Mouse (Mus musculus) intestine, embryonic 15.5 days (tissue): Measurements from ENCODE around the gene Mrpl14. TPM values are rescaled to one million over a fixed set of nuclear protein-coding genes. Genes with fewer than 3 reads are reported as not detected.
A peak's percentile ranks its signal among the peaks of the same experiment; 100 is the strongest.

Source experiments
- ATAC-seq: fragments of 200-750 bp; cut with Nextera tagmentation; 2 replicates; pipeline ENCODE4 v1.8.0; 2017; ENCODE audit warnings: moderate TSS enrichment, moderate library complexity
- H3K27ac ChIP-seq: fragments of 300-500 bp; sonication (generic); 2 replicates; pipeline ENCODE4 v1.5.1; 2015; ENCODE audit warnings: mild to moderate bottlenecking, inconsistent platforms
- H3K27me3 ChIP-seq: fragments of 300-500 bp; sonication (generic); replicated peaks from 2 replicates; pipeline ENCODE4 v1.6.1; 2015; ENCODE audit warnings: inconsistent platforms
- H3K36me3 ChIP-seq: fragments of 300-500 bp; sonication (generic); 2 replicates; pipeline ENCODE4 v1.6.1; 2015; ENCODE audit warnings: inconsistent platforms
- H3K4me1 ChIP-seq: fragments of 300-500 bp; sonication (generic); replicated peaks from 2 replicates; pipeline ENCODE4 v1.6.1; 2015; ENCODE audit warnings: inconsistent platforms
- H3K4me2 ChIP-seq: fragments of 300-500 bp; sonication (generic); replicated peaks from 2 replicates; pipeline ENCODE4 v1.6.1; 2015; ENCODE audit warnings: mild to moderate bottlenecking, inconsistent platforms
- H3K4me3 ChIP-seq: fragments of 300-500 bp; sonication (generic); replicated peaks from 2 replicates; pipeline ENCODE4 v1.5.1; 2015; ENCODE audit warnings: inconsistent platforms
- H3K9ac ChIP-seq: fragments of 300-500 bp; sonication (generic); 2 replicates; pipeline ENCODE4 v1.6.1; 2015; ENCODE audit warnings: inconsistent platforms
- H3K9me3 ChIP-seq: fragments of 300-500 bp; sonication (generic); 2 replicates; pipeline ENCODE4 v1.6.1; 2016; ENCODE audit warnings: inconsistent platforms
- WGBS: fragments of 180-500 bp; shearing (Covaris S2); methylation state at CpG from one replicate; pipeline ENCODE4 v1.1.7; 2015; 5-methylcytosine and 5-hydroxymethylcytosine counted together
- polyA plus RNA-seq: library from polyadenylated mRNA; unstranded; fragments of >200 nt; fragmentation: Nextera tagmentation; extraction: Ambion mirVana; gene quantifications from 2 replicates; pipeline ENCODE4 v1.2.1, GENCODE M21; 2015

The Mrpl14 gene
- polyA plus RNA-seq, 1 experiment from 2014 or later, result 147 TPM

DNA sequence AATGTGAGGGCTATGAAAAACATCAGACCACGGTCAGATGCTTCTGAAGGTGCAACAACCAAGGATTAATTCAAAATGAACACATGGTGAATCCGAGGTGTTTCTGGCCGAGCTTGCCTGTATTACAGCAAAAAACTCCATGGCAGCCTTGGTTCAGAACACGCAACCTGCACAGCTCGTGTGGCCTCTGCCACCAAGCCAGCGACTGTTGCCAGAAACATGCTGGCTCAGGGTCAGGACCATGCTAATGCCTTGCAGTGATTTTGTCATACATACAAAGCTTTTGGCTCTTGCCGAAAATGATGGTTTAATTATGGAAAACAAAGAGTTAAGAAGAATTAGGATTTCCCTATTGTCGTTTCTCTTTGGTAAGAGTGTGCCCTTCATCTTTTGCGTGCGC lies 18.1 kb upstream of the Mrpl14 start:
- Histone ChIP-seq H3K36me3 (peaks cover 14% of the 10 kb centered on the region), H3K4me2 (no peak overlapping the region), H3K4me1 (peaks cover 5% of the 10 kb centered on the region; the same call in 1 of the 2 replicates), H3K4me3 (no peak overlapping the region), H3K9me3 (no peaks in the 10 kb centered on the region), H3K27ac (no peak overlapping the region), H3K27me3 (no peaks in the 10 kb centered on the region), H3K9ac (no peak overlapping the region)
- ATAC-seq, result no peak
- 90% methylated on average over 10 of the region's 10 CpGs for WGBS

GRCm38 (mm10) chr17:45671821-45672220 lies 14.3 kb upstream of the Mrpl14 start:
- peaks cover 19% of the 10 kb centered on the region for H3K36me3 ChIP-seq
- no peaks in the 10 kb centered on the region for H3K9me3 ChIP-seq
- no peak for ATAC-seq
- no peaks in the 10 kb centered on the region for H3K4me1 ChIP-seq
- H3K9ac ChIP-seq, result no peak overlapping the region
- H3K4me3 ChIP-seq, result no peak overlapping the region
- no peak overlapping the region for H3K27ac ChIP-seq
- H3K4me2 ChIP-seq, result no peak overlapping the region
- no peaks in the 10 kb centered on the region for H3K27me3 ChIP-seq
- 86% methylated on average over 1 of the region's 1 CpGs for WGBS

GRCm38 (mm10) chr17:45672598-45672997 lies 13.5 kb upstream of the Mrpl14 start:
- Histone ChIP-seq H3K9me3 (no peaks in the 10 kb centered on the region), H3K4me2 (no peak overlapping the region), H3K27ac (no peak overlapping the region), H3K36me3 (peaks cover 19% of the 10 kb centered on the region), H3K4me1 (no peaks in the 10 kb centered on the region), H3K4me3 (no peak overlapping the region), H3K27me3 (no peaks in the 10 kb centered on the region), H3K9ac (no peak overlapping the region)
- WGBS, result 93% methylated on average over 2 of the region's 2 CpGs
- ATAC-seq, result no peak

DNA sequence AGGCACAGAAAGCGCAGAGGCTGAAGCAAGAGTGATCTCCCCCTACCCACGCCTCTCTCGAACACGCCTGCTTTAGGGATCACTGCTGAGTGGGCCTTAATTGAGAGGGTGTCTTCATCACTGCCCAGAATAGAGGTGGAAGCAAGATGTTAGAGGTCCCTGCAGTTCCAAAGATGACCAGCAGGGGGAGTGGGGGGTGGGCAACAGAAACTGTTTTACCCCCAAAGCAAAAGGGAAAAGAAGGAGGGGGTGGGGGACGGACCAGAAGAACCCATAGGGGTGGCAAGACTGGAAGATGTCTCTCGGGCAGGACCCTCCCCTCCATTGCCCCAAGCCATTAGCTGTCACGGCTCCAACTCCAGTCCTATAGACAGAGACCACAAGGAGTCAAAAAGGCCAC lies 8.0 kb upstream of the Mrpl14 start:
- H3K9ac ChIP-seq, result no peak overlapping the region
- no peaks in the 10 kb centered on the region for H3K9me3 ChIP-seq
- no peak overlapping the region for H3K4me2 ChIP-seq
- no peaks in the 10 kb centered on the region for H3K27me3 ChIP-seq
- H3K27ac ChIP-seq, result no peak overlapping the region
- peaks cover 12% of the 10 kb centered on the region for H3K4me1 ChIP-seq
- 34% methylated on average over 7 of the region's 7 CpGs for WGBS
- no peak for ATAC-seq
- peaks cover 9% of the 10 kb centered on the region for H3K36me3 ChIP-seq
- H3K4me3 ChIP-seq, result no peak overlapping the region

DNA sequence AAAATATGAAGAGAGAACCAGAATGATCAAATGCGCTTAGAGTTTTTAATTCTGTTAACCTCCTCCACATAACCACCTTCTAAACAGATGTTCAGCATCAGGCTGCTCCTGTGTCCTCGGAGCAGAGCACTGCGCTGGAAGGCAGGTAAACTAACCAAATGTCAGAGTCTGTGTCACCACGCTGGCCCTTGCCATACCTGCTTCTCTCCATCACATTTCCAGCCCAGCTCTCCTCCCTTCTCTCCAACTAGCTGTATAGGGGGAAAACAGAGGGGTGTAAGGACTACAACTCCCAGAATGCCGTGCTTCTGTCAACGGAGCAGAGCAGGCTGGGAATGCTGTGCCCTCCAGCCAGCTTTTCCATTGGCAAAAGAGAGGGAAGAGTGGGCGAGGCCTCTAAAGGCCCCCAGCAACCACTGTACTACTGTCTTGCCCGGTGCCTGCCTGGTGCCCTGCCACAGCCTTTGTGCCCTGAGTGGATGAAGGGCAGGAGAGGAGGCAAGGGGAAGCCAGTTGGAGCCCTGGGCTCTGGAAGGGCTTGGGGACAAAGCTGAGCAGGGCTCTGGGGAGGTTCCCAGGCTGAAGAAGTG lies 5.6 kb upstream of the Mrpl14 start:
- Histone ChIP-seq H3K4me3 (0 out of 2 replicates have a peak overlapping the region, but pooled peaks have one; percentile 6), H3K9me3 (no peaks in the 10 kb centered on the region), H3K36me3 (peaks cover 4% of the 10 kb centered on the region; the same call in 1 of the 2 replicates), H3K4me1 (peaks cover 20% of the 10 kb centered on the region), H3K27ac (0 out of 2 replicates have a peak overlapping the region, but pooled peaks have one; percentile 51), H3K9ac (peak overlapping the region; percentile 26), H3K27me3 (no peaks in the 10 kb centered on the region), H3K4me2 (peak overlapping the region; percentile 47)
- WGBS, result 49% methylated on average over 8 of the region's 8 CpGs
- peak; percentile 58 for ATAC-seq

- ATAC-seq, result no peak
- Histone ChIP-seq H3K4me1 (peaks cover 20% of the 10 kb centered on the region), H3K4me3 (no peak overlapping the region), H3K9ac (no peak overlapping the region), H3K27ac (no peak overlapping the region), H3K4me2 (no peak overlapping the region), H3K36me3 (peaks cover 2% of the 10 kb centered on the region; the same call in 1 of the 2 replicates), H3K27me3 (no peaks in the 10 kb centered on the region), H3K9me3 (no peaks in the 10 kb centered on the region)
- WGBS, result 97% methylated on average over 1 of the region's 1 CpGs
These were observed 4.5 kb upstream of the Mrpl14 start for GRCm38 (mm10) chr17:45681588-45681987.

DNA sequence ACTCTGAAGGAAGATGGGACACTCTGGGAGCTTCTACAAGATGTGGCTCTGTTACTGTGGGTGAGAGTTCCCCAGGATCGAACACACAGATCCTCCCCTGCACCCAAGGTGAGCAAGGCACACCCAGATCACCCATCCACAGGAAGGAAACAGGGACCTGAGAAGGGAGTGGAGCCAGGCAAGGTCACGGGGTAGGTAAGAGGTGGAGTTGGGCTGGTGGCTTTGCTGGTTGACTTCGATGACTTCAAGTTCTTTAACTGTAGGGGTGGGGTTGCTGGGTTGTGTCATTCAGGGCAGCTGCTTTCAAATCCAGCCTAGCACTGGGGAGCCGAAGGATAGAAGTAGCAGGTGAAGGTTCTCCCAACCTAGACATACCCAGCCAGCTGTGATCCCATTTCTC lies 3.3 kb upstream of the Mrpl14 start:
- H3K36me3 ChIP-seq, result no peaks in the 10 kb centered on the region
- no peaks in the 10 kb centered on the region for H3K27me3 ChIP-seq
- H3K9ac ChIP-seq, result no peak overlapping the region
- H3K4me1 ChIP-seq, result peaks cover 25% of the 10 kb centered on the region
- no peak overlapping the region for H3K27ac ChIP-seq
- 82% methylated on average over 4 of the region's 4 CpGs for WGBS
- H3K4me3 ChIP-seq, result no peak overlapping the region
- no peak for ATAC-seq
- H3K4me2 ChIP-seq, result no peak overlapping the region
- no peaks in the 10 kb centered on the region for H3K9me3 ChIP-seq

- ATAC-seq, result no peak
- H3K4me2 ChIP-seq, result peak overlapping the region; percentile 91
- H3K27ac ChIP-seq, result peak overlapping the region; percentile 79
- H3K9ac ChIP-seq, result peak overlapping the region; percentile 87
- H3K9me3 ChIP-seq, result no peaks in the 10 kb centered on the region
- WGBS, result 37% methylated on average over 14 of the region's 14 CpGs
- peaks cover 26% of the 10 kb centered on the region for H3K4me1 ChIP-seq
- H3K27me3 ChIP-seq, result no peaks in the 10 kb centered on the region
- H3K36me3 ChIP-seq, result no peaks in the 10 kb centered on the region
- peak overlapping the region; percentile 92 for H3K4me3 ChIP-seq
These were observed 1.4 kb upstream of the Mrpl14 start for GRCm38 (mm10) chr17:45684667-45685131.

- ATAC-seq, result peak; percentile 72
These were observed 690 bp upstream of the Mrpl14 start for GRCm38 (mm10) chr17:45685171-45686092.

DNA sequence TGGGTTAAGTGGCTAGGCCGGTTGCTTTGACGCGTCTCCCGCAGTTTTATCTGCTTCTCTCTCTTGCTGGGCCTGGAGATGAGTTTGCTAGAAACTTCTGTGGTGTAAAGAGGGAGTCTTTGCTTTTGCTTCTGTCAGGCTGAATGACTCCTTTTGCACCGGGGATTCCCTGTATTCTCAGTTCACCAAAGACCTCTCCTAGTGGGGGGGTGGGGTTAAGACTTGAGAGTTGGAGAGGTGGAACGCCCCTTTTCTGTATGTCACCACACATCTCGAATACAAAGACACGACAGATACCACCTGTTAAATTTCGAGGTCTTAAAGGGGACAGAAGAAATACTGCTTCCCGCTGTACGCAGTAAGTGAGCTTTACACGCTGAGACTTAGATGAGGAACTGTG lies 594 bp downstream of the Mrpl14 start, which contains the start of gene Tmem63b:
TSS of gene Tmem63b (minus strand) at position 190 of the 400 bp plus-strand sequence.
- no peaks in the 10 kb centered on the region for H3K27me3 ChIP-seq
- peaks cover 18% of the 10 kb centered on the region for H3K4me1 ChIP-seq
- ATAC-seq, result peak; percentile 14
- H3K27ac ChIP-seq, result peak within 1 kb of the TSS; percentile 79
- 3% methylated on average over 12 of the region's 12 CpGs for WGBS
- H3K36me3 ChIP-seq, result no peaks in the 10 kb centered on the region
- peak within 1 kb of the TSS; percentile 92 for H3K4me3 ChIP-seq
- H3K4me2 ChIP-seq, result peak within 1 kb of the TSS; percentile 91
- no peaks in the 10 kb centered on the region for H3K9me3 ChIP-seq
- H3K9ac ChIP-seq, result peak within 1 kb of the TSS; percentile 87

More at GRCm38 (mm10) chr17:45685171-45686092, 690 bp upstream of the Mrpl14 start:
- peak overlapping the region; percentile 92 for H3K4me3 ChIP-seq
- no peaks in the 10 kb centered on the region for H3K27me3 ChIP-seq
- WGBS, result under 1% methylated on average over 58 of the region's 58 CpGs
- peak overlapping the region; percentile 91 for H3K4me2 ChIP-seq
- H3K4me1 ChIP-seq, result peaks cover 25% of the 10 kb centered on the region
- H3K27ac ChIP-seq, result peak overlapping the region; percentile 79
- no peaks in the 10 kb centered on the region for H3K36me3 ChIP-seq
- H3K9me3 ChIP-seq, result no peaks in the 10 kb centered on the region
- peak overlapping the region; percentile 87 for H3K9ac ChIP-seq

DNA sequence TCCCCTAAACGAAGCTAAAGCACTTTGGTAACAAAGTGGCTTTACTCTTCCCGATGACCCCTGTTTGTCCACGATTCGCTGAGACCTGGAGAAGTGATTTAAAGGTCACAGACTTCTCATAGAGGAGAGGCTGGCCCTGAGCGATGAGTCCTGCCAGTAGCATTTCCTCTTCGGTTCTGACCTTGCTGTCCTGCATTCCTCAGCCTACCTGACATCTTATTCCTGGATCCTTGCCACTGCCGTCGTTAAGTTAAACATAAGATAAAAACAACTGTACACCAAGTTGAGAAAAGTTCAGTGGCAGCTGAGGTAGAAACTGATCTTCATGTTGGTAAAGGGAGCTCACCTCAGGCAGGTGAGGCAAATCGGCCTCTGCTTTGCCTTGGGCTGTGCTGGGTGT lies 3.0 kb downstream of the Mrpl14 start:
- H3K4me2 ChIP-seq, result no peak overlapping the region
- ATAC-seq, result no peak
- no peaks in the 10 kb centered on the region for H3K36me3 ChIP-seq
- 67% methylated on average over 9 of the region's 9 CpGs for WGBS
- no peaks in the 10 kb centered on the region for H3K27me3 ChIP-seq
- H3K27ac ChIP-seq, result no peak overlapping the region
- H3K9ac ChIP-seq, result no peak overlapping the region
- no peak overlapping the region for H3K4me3 ChIP-seq
- H3K9me3 ChIP-seq, result no peaks in the 10 kb centered on the region
- peaks cover 32% of the 10 kb centered on the region for H3K4me1 ChIP-seq

DNA sequence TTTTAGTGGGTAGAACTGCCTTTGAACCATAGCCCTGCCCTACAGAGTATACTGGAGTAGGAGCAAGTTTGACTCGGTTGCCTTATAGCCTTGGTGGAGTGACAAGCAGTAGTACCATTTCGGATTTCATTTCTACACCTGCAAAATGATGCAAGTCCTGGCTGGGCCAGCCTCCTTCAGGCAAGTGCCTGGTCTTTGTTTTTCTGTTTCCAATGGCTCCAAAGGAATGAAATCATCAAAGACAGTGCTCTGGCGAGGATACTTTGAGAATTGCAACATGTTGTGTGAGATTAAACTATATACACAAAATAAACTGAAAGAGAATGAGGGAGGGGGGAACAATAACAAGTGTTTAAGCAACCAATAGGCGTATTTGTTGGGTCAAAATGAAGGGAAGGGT lies 3.9 kb downstream of the Mrpl14 start:
- 88% methylated on average over 4 of the region's 4 CpGs for WGBS
- H3K4me3 ChIP-seq, result no peak overlapping the region
- H3K9ac ChIP-seq, result no peak overlapping the region
- no peak overlapping the region for H3K4me2 ChIP-seq
- H3K4me1 ChIP-seq, result peaks cover 32% of the 10 kb centered on the region
- no peaks in the 10 kb centered on the region for H3K9me3 ChIP-seq
- ATAC-seq, result no peak
- H3K27ac ChIP-seq, result no peak overlapping the region
- no peaks in the 10 kb centered on the region for H3K36me3 ChIP-seq
- H3K27me3 ChIP-seq, result no peaks in the 10 kb centered on the region
